8 mouse cellular contexts compared by ENCODE assay signal in the genomic region with DNA sequence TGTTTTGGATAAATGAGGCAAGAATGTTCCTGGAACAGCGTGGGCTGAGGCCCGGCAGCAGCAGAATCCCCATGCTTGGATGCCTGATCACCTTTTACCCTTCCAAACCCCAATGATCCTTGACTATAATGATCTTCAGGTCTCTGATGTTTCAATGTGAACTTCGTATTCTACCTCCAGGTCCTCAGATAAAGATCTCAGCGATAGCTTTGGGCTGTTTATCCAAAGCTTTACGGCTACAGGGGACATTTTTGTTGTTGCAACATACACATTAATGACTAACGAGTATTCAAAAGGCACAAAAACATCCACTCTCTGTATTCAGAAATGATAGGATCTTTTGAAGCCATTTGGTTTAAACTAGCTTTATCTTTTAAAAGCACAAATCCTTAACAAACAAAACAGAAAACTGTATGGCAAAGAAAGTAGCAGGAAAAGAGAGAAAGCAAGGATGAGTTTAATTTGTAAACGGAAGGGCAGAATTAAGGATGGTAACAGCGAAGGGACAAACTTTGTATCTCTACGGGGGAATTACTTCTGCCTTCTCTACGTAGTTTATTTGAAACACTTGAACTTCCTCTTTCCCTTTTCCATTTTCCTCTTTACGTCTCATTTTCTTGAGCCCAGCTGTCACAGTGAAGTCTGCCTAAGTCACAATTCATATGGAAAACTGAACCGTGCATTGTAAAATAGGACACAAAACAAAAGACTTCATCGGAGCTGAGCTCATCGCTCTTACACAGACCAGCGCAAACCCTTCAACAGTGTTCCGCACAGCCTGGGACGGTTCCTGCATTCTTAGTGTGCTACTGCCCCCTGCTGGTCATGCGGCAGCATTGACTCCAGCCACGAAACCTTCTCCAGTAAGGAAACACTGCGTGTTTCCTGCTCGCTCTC.
DNase-seq lines count a peak whose midpoint lies in the region; ATAC-seq and TF ChIP-seq lines count a peak whose summit lies in the region.

No protein-coding gene starts in this region.

- ATAC-seq in forebrain, postnatal 0 days, result peak; percentile 89
- peak; percentile 87 for ATAC-seq in lung, embryonic 15.5 days (ENCODE audit: borderline replicate concordance, extremely low read depth, low FRiP score, low TSS enrichment)

- H3K79me2 ChIP-seq in MEL (ENCODE audit: control insufficient read depth, insufficient read depth, low read length, poor library complexity), result no peaks in the 10 kb centered on the region

- H3K9ac ChIP-seq in MEL (ENCODE audit: control insufficient read depth, low read depth, low read length, poor library complexity, severe bottlenecking), result peak overlapping the region; percentile 73
- H3K9ac ChIP-seq in forebrain, postnatal 0 days, result peak overlapping the region; percentile 39; the same call in 1 of the 2 replicates
- H3K9ac ChIP-seq in lung, embryonic 15.5 days, result peak overlapping the region; percentile 40

- peak; percentile 40 to 49; a peak in 2 of 4 replicates for TF ChIP-seq EP300 in MEL (IDR thresholded peaks at IDR 0.05; ENCODE audit: low read depth in 1 of 2, low read length in 2 of 2)

- peaks cover 0 to 6% of the 10 kb centered on the region in 2 experiments; a peak in 1 of 4 replicates for H3K36me3 ChIP-seq in MEL (ENCODE audit: control insufficient read depth in 1 of 2, insufficient read depth in 2 of 2, low read length in 2 of 2)
- no peaks in the 10 kb centered on the region for H3K36me3 ChIP-seq in forebrain, postnatal 0 days (ENCODE audit: insufficient read depth)
- no peaks in the 10 kb centered on the region for H3K36me3 ChIP-seq in lung, embryonic 15.5 days

- H3K4me2 ChIP-seq in forebrain, postnatal 0 days (ENCODE audit: low read depth), result peak overlapping the region; percentile 50
- H3K4me2 ChIP-seq in lung, embryonic 15.5 days, result peak overlapping the region; percentile 69

- peak overlapping the region; percentile 71 to 76 for H3K4me3 ChIP-seq in MEL (ENCODE audit: control insufficient read depth in 1 of 2, insufficient read depth in 1 of 2, low read depth in 2 of 2, low read length in 2 of 2)
- H3K4me3 ChIP-seq in cerebellum, adult 2 months (replicated peaks; ENCODE audit: insufficient read depth, low read depth, low read length), result peak overlapping the region; percentile 58
- H3K4me3 ChIP-seq in forebrain, postnatal 0 days (ENCODE audit: low read depth, low read length), result peak overlapping the region; percentile 43
- peak overlapping the region; percentile 43 for H3K4me3 ChIP-seq in lung, embryonic 15.5 days

- peak; percentile 96 for DNase-seq in MEL (ENCODE audit: low read depth, low spot score)
- peak; percentile 83 to 87 for DNase-seq in cerebellum, adult 2 months
- peak; percentile 97 for DNase-seq in forebrain, postnatal 0 days
- DNase-seq in heart, postnatal 4 days, result peak; percentile 95
- DNase-seq in layer of hippocampus, adult 8-10 months (ENCODE audit: low spot score in 2 of 2), result peak; percentile 81 to 87
- peak; percentile 82 for DNase-seq in ovary, adult 18-20 months (ENCODE audit: low spot score)
- DNase-seq in thymus, postnatal 0 days (ENCODE audit: low spot score), result peak; percentile 93

- TF ChIP-seq POLR2A in MEL (IDR thresholded peaks at IDR 0.05; ENCODE audit: control insufficient read depth in 1 of 2, insufficient read depth in 1 of 2, low read depth in 1 of 2, low read length in 2 of 2, poor library complexity in 1 of 2), result peak in 1 of 2 experiments; percentile 37; a peak in 2 of 4 replicates
- TF ChIP-seq POLR2A in cerebellum, adult 2 months (IDR thresholded peaks at IDR 0.05; ENCODE audit: borderline replicate concordance, insufficient read depth, low read length), result no peak

- H3K27me3 ChIP-seq in MEL (ENCODE audit: control insufficient read depth in 1 of 2, insufficient read depth in 2 of 2, low read length in 2 of 2), result no peaks in the 10 kb centered on the region
- no peaks in the 10 kb centered on the region for H3K27me3 ChIP-seq in cerebellum, adult 2 months (ENCODE audit: control insufficient read depth, insufficient read depth, low read length)
- no peaks in the 10 kb centered on the region for H3K27me3 ChIP-seq in forebrain, postnatal 0 days (ENCODE audit: insufficient read depth, low read length)
- no peaks in the 10 kb centered on the region for H3K27me3 ChIP-seq in lung, embryonic 15.5 days

- H3K27ac ChIP-seq in MEL (ENCODE audit: control insufficient read depth, low read depth, low read length), result peak overlapping the region; percentile 90
- H3K27ac ChIP-seq in cerebellum, adult 2 months (ENCODE audit: insufficient read depth, low read length), result no peak overlapping the region
- H3K27ac ChIP-seq in forebrain, postnatal 0 days (ENCODE audit: low read depth, low read length), result no peak overlapping the region
- H3K27ac ChIP-seq in lung, embryonic 15.5 days, result peak overlapping the region; percentile 55

- TF ChIP-seq RAD21 in MEL (IDR thresholded peaks at IDR 0.05; ENCODE audit: low read depth, low read length), result peak; percentile 99

- peak; percentile 91 to 99 (median 96) for TF ChIP-seq CTCF in MEL (IDR thresholded peaks at IDR 0.05 in 2 of 3, conservative IDR thresholded peaks at IDR 0.05 in 1 of 3; ENCODE audit: control insufficient read depth in 1 of 3, insufficient read depth in 1 of 3, low read depth in 2 of 3, low read length in 3 of 3, poor library complexity in 1 of 3, severe bottlenecking in 1 of 3)
- TF ChIP-seq CTCF in cerebellum, adult 2 months (IDR thresholded peaks at IDR 0.05; ENCODE audit: borderline replicate concordance, insufficient read depth, low read depth, low read length), result peak; percentile 98
- peak; percentile 99 for TF ChIP-seq CTCF in forebrain, postnatal 0 days (IDR thresholded peaks at IDR 0.05; ENCODE audit: low read depth)

- H3K9me3 ChIP-seq in MEL (replicated peaks; ENCODE audit: insufficient read depth, low read length), result no peaks in the 10 kb centered on the region
- H3K9me3 ChIP-seq in forebrain, postnatal 0 days (ENCODE audit: low read length), result no peaks in the 10 kb centered on the region
- no peaks in the 10 kb centered on the region for H3K9me3 ChIP-seq in lung, embryonic 15.5 days

- 12% methylated on average over 21 of the region's 21 CpGs for WGBS in cerebellum, adult 2 months
- 6% methylated on average over 21 of the region's 21 CpGs for WGBS in forebrain, postnatal 0 days
- WGBS in lung, embryonic 15.5 days, result 5% methylated on average over 21 of the region's 21 CpGs

- peaks cover 0 to 3% of the 10 kb centered on the region in 2 experiments for H3K4me1 ChIP-seq in MEL (ENCODE audit: control insufficient read depth in 1 of 2, insufficient read depth in 2 of 2, low read length in 2 of 2)
- H3K4me1 ChIP-seq in cerebellum, adult 2 months (ENCODE audit: control insufficient read depth, insufficient read depth, low read length), result no peaks in the 10 kb centered on the region
- H3K4me1 ChIP-seq in forebrain, postnatal 0 days (ENCODE audit: insufficient read depth), result 0 out of 2 replicates have a peak, but pooled peaks cover 5% of the 10 kb centered on the region
- H3K4me1 ChIP-seq in lung, embryonic 15.5 days, result peaks cover 12% of the 10 kb centered on the region

TF ChIP-seq in MEL, 35 proteins besides CTCF, POLR2A, EP300 and RAD21 (continues in another document):
- peak; percentile 30; the same call in 1 of the 2 replicates for TF ChIP-seq GATA1 (IDR thresholded peaks at IDR 0.05; ENCODE audit: low read depth, low read length)
- TF ChIP-seq E2F4 (IDR thresholded peaks at IDR 0.05; ENCODE audit: borderline replicate concordance, low read depth, low read length), result peak; percentile 49; the same call in 1 of the 2 replicates
- no peak for TF ChIP-seq CHD2 (IDR thresholded peaks at IDR 0.05; ENCODE audit: low read length)
- peak; percentile 65; the same call in 1 of the 2 replicates for TF ChIP-seq MXI1 (IDR thresholded peaks at IDR 0.05; ENCODE audit: low read depth, low read length)
- TF ChIP-seq MAZ (IDR thresholded peaks at IDR 0.05; ENCODE audit: low read depth, low read length), result no peak
- peak; percentile 62 for TF ChIP-seq NELFE (IDR thresholded peaks at IDR 0.05; ENCODE audit: low read depth, low read length)
- TF ChIP-seq ZKSCAN1 (IDR thresholded peaks at IDR 0.05; ENCODE audit: low read depth, low read length), result no peak
- TF ChIP-seq ZC3H11A (IDR thresholded peaks at IDR 0.05; ENCODE audit: low read depth, low read length), result peak; percentile 85
- no peak for TF ChIP-seq ZMIZ1 (IDR thresholded peaks at IDR 0.05; ENCODE audit: low read depth, low read length)
- no peak for TF ChIP-seq GABPA (IDR thresholded peaks at IDR 0.05; ENCODE audit: low read depth, low read length)
- no peak for TF ChIP-seq TAL1 (IDR thresholded peaks at IDR 0.05; ENCODE audit: low read length)
- no peak for TF ChIP-seq ZNF384 (IDR thresholded peaks at IDR 0.05; ENCODE audit: low read depth, low read length)
- TF ChIP-seq SMC3 (IDR thresholded peaks at IDR 0.05; ENCODE audit: low read depth, low read length), result peak; percentile 92
- no peak for TF ChIP-seq MEF2A (IDR thresholded peaks at IDR 0.05; ENCODE audit: extremely low read depth, insufficient replicate concordance, low read depth, low read length, poor library complexity, severe bottlenecking)
- TF ChIP-seq HCFC1 (IDR thresholded peaks at IDR 0.05; ENCODE audit: low read depth, low read length), result peak; percentile 85
- no peak for TF ChIP-seq POLR2AphosphoS5 (IDR thresholded peaks at IDR 0.05; ENCODE audit: borderline replicate concordance, low read depth, low read length)
- no peak for TF ChIP-seq USF1 (IDR thresholded peaks at IDR 0.05; ENCODE audit: low read depth, low read length)
- no peak for TF ChIP-seq NRF1 (IDR thresholded peaks at IDR 0.05; ENCODE audit: insufficient read depth, low read depth, low read length, poor library complexity, severe bottlenecking)
- TF ChIP-seq SIN3A (IDR thresholded peaks at IDR 0.05; ENCODE audit: low read length), result peak; percentile 91
- TF ChIP-seq MAX (IDR thresholded peaks at IDR 0.05; ENCODE audit: low read length), result peak; percentile 54; the same call in 1 of the 2 replicates
- no peak for TF ChIP-seq TBP (IDR thresholded peaks at IDR 0.05; ENCODE audit: low read depth, low read length)
- TF ChIP-seq USF2 (IDR thresholded peaks at IDR 0.05; ENCODE audit: borderline replicate concordance in 1 of 2, insufficient read depth in 1 of 2, low read depth in 1 of 2, low read length in 2 of 2), result no peak
- TF ChIP-seq ETS1 (IDR thresholded peaks at IDR 0.05; ENCODE audit: low read depth, low read length), result peak; percentile 64
- TF ChIP-seq POLR2AphosphoS2 (IDR thresholded peaks at IDR 0.05; ENCODE audit: low read length), result no peak
- no peak for TF ChIP-seq RCOR1 (IDR thresholded peaks at IDR 0.05; ENCODE audit: low read depth, low read length)
- peak; percentile 63; the same call in 1 of the 2 replicates for TF ChIP-seq MYC (IDR thresholded peaks at IDR 0.05; ENCODE audit: low read depth, low read length)
- TF ChIP-seq ELF1 (IDR thresholded peaks at IDR 0.05; ENCODE audit: low read depth, low read length), result peak; percentile 75
- TF ChIP-seq KAT2A (conservative IDR thresholded peaks at IDR 0.05; ENCODE audit: low read depth, low read length), result peak; percentile 48; the same call in 1 of the 2 replicates

Comparison
In these comparisons a context has a peak if more than half of its experiments do, and no peak if none do; other contexts are left out.
1. H3K27ac ChIP-seq: peak in MEL (single experiment) and lung, embryonic 15.5 days (single experiment); none in cerebellum, adult 2 months (single experiment) and forebrain, postnatal 0 days (single experiment).
2. Peak in every context shown above with its lines, with median percentiles within 50 percentile points of each other: DNase-seq, H3K4me3 ChIP-seq, H3K9ac ChIP-seq and CTCF ChIP-seq.